Comparison of ENCODE assay signal across 25 mouse cellular contexts in genomic region chr7:128579381-128579780, GRCm38 (mm10).
"Had no signal": no experiment of that assay in that cellular context is flagged by ENCODE, and none has a peak within 500 bp of the region (broad histone marks: within the 10 kb centered on the region; RNA-seq: fewer than 3 reads in every experiment).

No protein-coding gene starts in this region.

- H3K27me3 ChIP-seq: heart, embryonic 12.5 days; hindbrain, embryonic 12.5 days; intestine, embryonic 15.5 days; limb, embryonic 12.5 days; liver, embryonic 13.5 days had no signal

- H3K9me3 ChIP-seq: heart, embryonic 10.5 days; heart, embryonic 12.5 days; hindbrain, embryonic 10.5 days; hindbrain, embryonic 12.5 days; intestine, embryonic 15.5 days; limb, embryonic 10.5 days; limb, embryonic 12.5 days; liver, embryonic 13.5 days had no signal

- H3K4me3 ChIP-seq: gastrocnemius, adult 2 months; heart, embryonic 10.5 days; heart, embryonic 12.5 days; hindbrain, embryonic 10.5 days; hindbrain, embryonic 12.5 days; intestine, embryonic 15.5 days; layer of hippocampus, adult 2 months; limb, embryonic 10.5 days; limb, embryonic 12.5 days; liver, embryonic 13.5 days had no signal

- DNase-seq: gastrocnemius, adult 2 months; gastrocnemius, postnatal 10 days; gastrocnemius, postnatal 25 days; heart, adult 18-20 months; heart, postnatal 10 days; heart, postnatal 4 days; kidney, adult 18-20 months; kidney, adult 8-10 months; kidney, postnatal 10 days; kidney, postnatal 25 days; kidney, postnatal 4 days; layer of hippocampus, postnatal 36 days; liver; liver, embryonic 13.5 days had no signal

- H3K4me1 ChIP-seq: intestine, embryonic 15.5 days; limb, embryonic 12.5 days had no signal

- ATAC-seq: hindbrain, embryonic 16.5 days; intestine, embryonic 15.5 days; intestine, postnatal 0 days had no signal

- H3K27ac ChIP-seq: gastrocnemius, adult 2 months; heart, embryonic 10.5 days; hindbrain, embryonic 10.5 days; hindbrain, embryonic 12.5 days; hindbrain, embryonic 14.5 days; intestine, embryonic 15.5 days; layer of hippocampus, adult 2 months; limb, embryonic 10.5 days; limb, embryonic 12.5 days; liver, embryonic 13.5 days had no signal

- H3K9ac ChIP-seq: heart, embryonic 12.5 days; hindbrain, embryonic 12.5 days; hindbrain, embryonic 14.5 days; intestine, embryonic 15.5 days; limb, embryonic 12.5 days; liver, embryonic 13.5 days had no signal

- H3K36me3 ChIP-seq: heart, embryonic 10.5 days; heart, embryonic 12.5 days; hindbrain, embryonic 10.5 days; hindbrain, embryonic 12.5 days; intestine, embryonic 15.5 days; limb, embryonic 10.5 days; limb, embryonic 12.5 days; liver, embryonic 13.5 days had no signal

- H3K4me2 ChIP-seq: heart, embryonic 12.5 days; hindbrain, embryonic 12.5 days; hindbrain, embryonic 14.5 days; intestine, embryonic 15.5 days; limb, embryonic 12.5 days; liver, embryonic 13.5 days had no signal
